Mouse (Mus musculus) midbrain, embryonic 16.5 days (tissue): ENCODE measurements around the gene Cenps. TPM values are rescaled to one million over a fixed set of nuclear protein-coding genes. Genes with fewer than 3 reads are reported as not detected.

ENCODE experiments used
- ATAC-seq: fragments of 200-750 bp; cut with Nextera tagmentation; 2 replicates; pipeline ENCODE4 v1.8.0; 2017; ENCODE audit warnings: moderate TSS enrichment
- H3K27ac ChIP-seq: fragments of 300-500 bp; sonication (generic); 2 replicates; pipeline ENCODE4 v1.5.1; 2014; ENCODE audit warnings: mild to moderate bottlenecking, low read length, mixed read lengths
- H3K27me3 ChIP-seq: fragments of 300-500 bp; sonication (generic); 2 replicates; pipeline ENCODE4 v1.6.1; 2014; ENCODE audit warnings: low read depth, low read length, mixed read lengths; ENCODE audit not compliant: control insufficient read depth, insufficient read depth
- H3K36me3 ChIP-seq: fragments of 300-500 bp; sonication (generic); 2 replicates; pipeline ENCODE4 v1.6.1; 2014; ENCODE audit warnings: mild to moderate bottlenecking, low read length, moderate library complexity, mixed read lengths; ENCODE audit not compliant: control insufficient read depth, insufficient read depth
- H3K4me1 ChIP-seq: fragments of 300-500 bp; sonication (generic); 2 replicates; pipeline ENCODE4 v1.6.1; 2014; ENCODE audit warnings: mild to moderate bottlenecking, low read length, mixed read lengths; ENCODE audit not compliant: control insufficient read depth, insufficient read depth
- H3K4me2 ChIP-seq: fragments of 300-500 bp; sonication (generic); 2 replicates; pipeline ENCODE4 v1.6.1; 2014; ENCODE audit warnings: mild to moderate bottlenecking, low read length, mixed read lengths
- H3K4me3 ChIP-seq: fragments of 300-500 bp; sonication (generic); 2 replicates; pipeline ENCODE4 v1.5.1; 2014; ENCODE audit warnings: low read depth, mild to moderate bottlenecking, low read length, moderate library complexity, mixed read lengths
- H3K9ac ChIP-seq: fragments of 300-500 bp; sonication (generic); 2 replicates; pipeline ENCODE4 v1.6.1; 2014; ENCODE audit warnings: low read depth, low read length, mixed read lengths
- H3K9me3 ChIP-seq: fragments of 300-500 bp; sonication (generic); replicated peaks from 2 replicates; pipeline ENCODE4 v1.6.1; 2014; ENCODE audit warnings: mild to moderate bottlenecking, low read length, mixed read lengths; ENCODE audit not compliant: control insufficient read depth, poor library complexity, severe bottlenecking
- WGBS: fragments of 180-500 bp; shearing (Covaris S2); extraction: QIAGEN DNeasy Blood & Tissue Kit; methylation state at CpG from one replicate; pipeline ENCODE4 v1.1.7; 2014; 5-methylcytosine and 5-hydroxymethylcytosine counted together
- polyA plus RNA-seq: library from polyadenylated mRNA; unstranded; fragments of >200 nt; fragmentation: Nextera tagmentation; extraction: Ambion mirVana; gene quantifications from 2 replicates; pipeline ENCODE4 v1.2.1, GENCODE M21; 2015

Cenps gene
- polyA plus RNA-seq, 1 experiment from 2014 or later: 17.7 TPM

DNA sequence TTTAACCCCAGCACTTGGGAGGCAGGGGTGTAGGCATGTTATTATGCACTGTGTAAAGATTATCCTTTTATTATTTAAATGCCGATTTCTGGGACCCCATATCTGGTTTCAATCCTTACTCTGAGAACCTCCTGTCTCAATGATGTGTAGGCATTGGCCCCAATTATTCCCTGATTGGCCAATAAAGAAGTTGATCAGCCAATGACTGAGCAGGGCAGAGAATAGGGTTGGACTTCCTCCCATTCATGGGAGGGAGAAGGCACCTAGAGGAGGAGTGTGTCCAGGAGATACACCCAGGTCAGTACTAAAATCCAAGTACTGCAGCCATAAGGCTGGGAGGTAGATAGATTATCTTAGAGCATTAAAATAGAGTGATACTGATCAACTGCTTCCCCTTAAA lies 25.8 kb upstream of the Cenps start:
- no peak overlapping the region for H3K9ac ChIP-seq
- ATAC-seq: no peak
- H3K27me3 ChIP-seq: no peaks in the 10 kb centered on the region
- H3K4me3 ChIP-seq: no peak overlapping the region
- H3K27ac ChIP-seq: no peak overlapping the region
- H3K36me3 ChIP-seq: peaks cover 20% of the 10 kb centered on the region
- H3K4me2 ChIP-seq: no peak overlapping the region
- no peaks in the 10 kb centered on the region for H3K9me3 ChIP-seq
- WGBS: 70% methylated on average over 1 of the region's 1 CpGs
- peaks cover 9% of the 10 kb centered on the region for H3K4me1 ChIP-seq

DNA sequence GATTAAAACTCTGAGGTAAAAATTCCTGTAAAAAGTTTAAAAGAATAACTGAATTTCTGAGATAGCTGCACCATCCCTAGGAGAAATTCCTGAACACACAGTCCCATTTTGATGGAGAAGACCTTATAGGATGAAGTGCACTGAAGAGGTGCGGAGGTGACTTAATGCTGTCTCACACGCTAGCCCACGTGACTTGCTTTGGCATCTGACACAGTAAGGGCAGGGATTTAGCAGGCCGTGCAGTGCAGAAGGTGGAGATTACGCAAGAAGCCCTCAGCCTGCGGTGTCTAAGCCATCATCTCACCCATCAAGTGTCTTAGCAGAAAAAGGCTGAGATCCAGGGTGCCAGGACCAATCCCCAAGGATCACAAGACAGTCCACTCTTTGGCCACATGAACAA lies 23.7 kb upstream of the Cenps start:
- Histone ChIP-seq H3K4me2 (no peak overlapping the region), H3K36me3 (peaks cover 36% of the 10 kb centered on the region), H3K27me3 (no peaks in the 10 kb centered on the region), H3K9me3 (no peaks in the 10 kb centered on the region), H3K4me3 (no peak overlapping the region), H3K27ac (no peak overlapping the region), H3K9ac (no peak overlapping the region), H3K4me1 (peaks cover 9% of the 10 kb centered on the region)
- no peak for ATAC-seq
- WGBS: 94% methylated on average over 6 of the region's 6 CpGs

DNA sequence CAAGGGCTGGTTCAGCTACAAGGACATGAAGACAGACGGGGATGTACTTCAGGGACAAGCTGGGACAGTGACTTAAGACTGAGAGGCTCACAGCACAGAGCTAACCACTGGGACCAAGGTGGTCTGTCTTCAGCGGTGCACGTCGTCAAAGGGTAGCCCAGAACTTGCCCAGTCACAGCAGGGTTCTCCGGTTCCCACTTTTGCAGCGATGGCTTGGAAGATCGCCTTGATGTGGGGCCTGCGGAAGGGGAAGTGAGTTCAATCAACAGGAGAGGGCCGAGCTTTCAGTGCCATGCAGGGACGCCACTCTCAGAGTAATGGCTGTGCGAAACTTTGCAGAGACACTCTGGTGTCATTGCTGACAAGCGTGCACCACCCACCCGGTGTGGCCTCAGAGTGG lies 22.5 kb upstream of the Cenps start:
- Histone ChIP-seq H3K27ac (no peak overlapping the region), H3K36me3 (peaks cover 47% of the 10 kb centered on the region)
- ATAC-seq: no peak

GRCm38 (mm10) chr4:149159203-149159602 lies 21.8 kb upstream of the Cenps start:
- no peaks in the 10 kb centered on the region for H3K4me1 ChIP-seq
- 94% methylated on average over 2 of the region's 2 CpGs for WGBS
- H3K36me3 ChIP-seq: peaks cover 49% of the 10 kb centered on the region
- ATAC-seq: no peak
- H3K4me3 ChIP-seq: no peak overlapping the region
- H3K9me3 ChIP-seq: no peaks in the 10 kb centered on the region
- no peaks in the 10 kb centered on the region for H3K27me3 ChIP-seq
- H3K9ac ChIP-seq: peak overlapping the region; percentile 34; the same call in 1 of the 2 replicates
- no peak overlapping the region for H3K4me2 ChIP-seq
- no peak overlapping the region for H3K27ac ChIP-seq

More for the DNA sequence above, 22.5 kb upstream of the Cenps start:
- no peak overlapping the region for H3K4me2 ChIP-seq
- no peaks in the 10 kb centered on the region for H3K9me3 ChIP-seq
- 91% methylated on average over 13 of the region's 13 CpGs for WGBS
- H3K9ac ChIP-seq: no peak overlapping the region
- no peak overlapping the region for H3K4me3 ChIP-seq
- no peaks in the 10 kb centered on the region for H3K27me3 ChIP-seq
- H3K4me1 ChIP-seq: no peaks in the 10 kb centered on the region; the same call in 1 of the 2 replicates

DNA sequence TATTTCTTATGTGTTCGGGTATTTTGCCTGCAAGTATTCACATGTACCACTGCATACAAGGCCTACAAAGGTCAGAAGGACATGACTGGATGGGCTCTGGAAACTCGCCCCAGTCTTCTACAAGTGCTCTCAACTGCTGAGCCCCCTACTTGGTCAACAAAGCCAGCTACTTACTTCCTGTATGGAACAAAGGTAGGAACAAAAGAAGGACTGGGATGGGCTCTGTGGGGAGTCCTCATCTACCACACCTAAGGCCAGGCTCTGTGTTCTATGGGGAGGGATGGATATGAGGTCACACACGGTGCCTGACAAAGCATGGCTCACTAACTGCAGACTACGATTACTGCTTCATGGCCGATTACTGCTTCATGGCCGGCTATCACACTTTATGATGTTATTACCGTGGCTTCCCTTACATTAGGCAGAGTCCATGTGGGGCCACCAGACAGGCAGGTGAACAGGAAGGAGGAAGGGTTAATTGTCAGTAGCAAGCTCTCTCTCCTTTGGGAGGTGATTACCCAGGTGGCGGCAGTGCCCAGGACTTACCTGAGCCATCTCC lies 20.1 kb upstream of the Cenps start:
- Histone ChIP-seq H3K4me3 (no peak overlapping the region), H3K36me3 (peaks cover 66% of the 10 kb centered on the region), H3K27ac (no peak overlapping the region), H3K27me3 (no peaks in the 10 kb centered on the region), H3K9me3 (no peaks in the 10 kb centered on the region), H3K4me1 (no peaks in the 10 kb centered on the region), H3K4me2 (no peak overlapping the region), H3K9ac (no peak overlapping the region)
- WGBS: 91% methylated on average over 8 of the region's 8 CpGs
- ATAC-seq: no peak

DNA sequence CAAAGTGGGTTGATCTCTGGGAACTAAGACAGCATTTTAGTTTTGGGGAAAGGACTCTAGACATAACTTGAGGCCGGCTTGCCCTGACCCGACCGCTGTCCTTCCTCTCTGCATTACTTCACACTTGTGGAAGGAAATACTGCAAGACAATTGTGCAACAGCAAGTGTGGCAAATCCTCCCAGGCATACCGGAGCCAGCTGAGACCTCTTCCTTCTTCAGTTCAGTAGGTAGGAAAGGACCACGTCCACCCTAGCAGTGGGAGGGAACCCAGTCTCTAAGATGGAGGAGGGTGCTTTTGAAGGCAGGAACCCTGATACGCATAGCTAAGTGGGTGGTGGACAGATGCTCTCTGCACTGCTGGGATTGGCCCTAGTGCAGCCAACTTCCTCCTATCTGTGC lies 18.3 kb upstream of the Cenps start:
- H3K27ac ChIP-seq: no peak overlapping the region
- no peaks in the 10 kb centered on the region for H3K27me3 ChIP-seq
- H3K4me2 ChIP-seq: no peak overlapping the region
- 93% methylated on average over 6 of the region's 6 CpGs for WGBS
- H3K4me3 ChIP-seq: no peak overlapping the region
- H3K9ac ChIP-seq: no peak overlapping the region
- H3K4me1 ChIP-seq: no peaks in the 10 kb centered on the region
- H3K9me3 ChIP-seq: no peaks in the 10 kb centered on the region
- no peak for ATAC-seq
- H3K36me3 ChIP-seq: peaks cover 73% of the 10 kb centered on the region

GRCm38 (mm10) chr4:149154859-149155258 lies 17.4 kb upstream of the Cenps start:
- 97% methylated on average over 7 of the region's 7 CpGs for WGBS
- no peak for ATAC-seq
- Histone ChIP-seq H3K9me3 (no peaks in the 10 kb centered on the region), H3K27ac (no peak overlapping the region), H3K9ac (no peak overlapping the region), H3K27me3 (no peaks in the 10 kb centered on the region), H3K4me2 (no peak overlapping the region), H3K4me1 (no peaks in the 10 kb centered on the region), H3K4me3 (no peak overlapping the region), H3K36me3 (peaks cover 70% of the 10 kb centered on the region)

DNA sequence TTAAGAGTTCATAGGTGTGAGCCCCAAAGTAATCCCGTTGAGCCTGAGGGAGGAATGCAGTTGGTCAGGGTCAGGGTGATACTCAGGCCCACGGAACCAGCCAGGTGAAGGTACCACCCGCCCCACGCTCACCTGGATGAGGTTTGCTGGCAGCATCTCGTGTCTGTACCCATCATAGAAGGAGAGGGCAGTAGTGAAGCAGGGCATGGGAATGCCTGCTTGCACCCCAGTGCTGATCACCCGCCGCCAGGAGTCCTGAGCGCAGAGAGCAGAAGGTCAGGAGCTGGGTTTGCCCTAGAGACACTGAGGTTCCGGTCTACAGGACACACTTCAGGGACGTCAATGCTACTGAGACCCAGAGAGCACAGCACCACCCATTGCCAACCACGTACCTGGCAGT lies 13.3 kb upstream of the Cenps start:
- H3K27me3 ChIP-seq: no peaks in the 10 kb centered on the region
- peaks cover 47% of the 10 kb centered on the region for H3K36me3 ChIP-seq
- no peak overlapping the region for H3K4me2 ChIP-seq
- ATAC-seq: no peak
- H3K4me1 ChIP-seq: no peaks in the 10 kb centered on the region
- H3K27ac ChIP-seq: no peak overlapping the region
- no peaks in the 10 kb centered on the region for H3K9me3 ChIP-seq
- H3K4me3 ChIP-seq: no peak overlapping the region
- 95% methylated on average over 11 of the region's 11 CpGs for WGBS
- H3K9ac ChIP-seq: no peak overlapping the region

DNA sequence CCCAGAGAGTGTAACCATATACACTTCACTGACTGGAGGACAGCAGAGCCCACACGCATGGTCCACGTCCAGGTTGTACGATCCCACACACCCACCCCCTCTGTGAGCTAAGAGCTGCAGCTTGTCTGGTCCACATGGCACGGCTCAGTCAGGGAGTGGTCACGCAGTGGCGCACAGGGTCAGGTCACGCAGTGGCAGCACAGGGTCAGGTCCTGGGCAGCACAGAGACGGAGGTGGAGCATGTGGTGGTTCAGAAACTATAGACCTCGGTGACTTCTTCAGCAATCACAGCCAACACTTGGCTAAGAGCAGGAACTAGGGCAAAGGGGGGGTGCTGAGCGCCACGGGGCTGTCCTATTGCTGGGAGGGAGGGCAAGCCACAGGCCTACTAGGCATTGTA lies 12.8 kb upstream of the Cenps start:
- no peak overlapping the region for H3K27ac ChIP-seq
- H3K4me1 ChIP-seq: no peaks in the 10 kb centered on the region
- H3K9ac ChIP-seq: no peak overlapping the region
- WGBS: 77% methylated on average over 11 of the region's 11 CpGs
- H3K4me3 ChIP-seq: no peak overlapping the region
- no peak for ATAC-seq
- no peaks in the 10 kb centered on the region for H3K27me3 ChIP-seq
- no peaks in the 10 kb centered on the region for H3K9me3 ChIP-seq
- no peak overlapping the region for H3K4me2 ChIP-seq
- H3K36me3 ChIP-seq: peaks cover 43% of the 10 kb centered on the region
